Mouse (Mus musculus) telencephalon, adult 2 months (tissue): ENCODE data around the gene Znrf3.

ENCODE experiments used
- DNase-seq: peaks from one replicate; pipeline ENCODE4 v3.0.0-alpha.2; 2011; ENCODE audit warnings: low read depth, low spot score

The Znrf3 gene

GRCm38 (mm10) chr11:5398301-5399053 is 46.2 kb downstream of the Znrf3 start:
- DNase-seq, result no peak

GRCm38 (mm10) chr11:5390969-5391831 is 53.4 kb downstream of the Znrf3 start:
- DNase-seq, result no peak

- DNase-seq, result no peak
Measured at GRCm38 (mm10) chr11:5382652-5383051, 62.0 kb downstream of the Znrf3 start.

- DNase-seq, result no peak
Measured at GRCm38 (mm10) chr11:5381226-5381625, 63.4 kb downstream of the Znrf3 start.

GRCm38 (mm10) chr11:5380275-5380674 is 64.4 kb downstream of the Znrf3 start:
- DNase-seq, result no peak

- no peak for DNase-seq
Measured at GRCm38 (mm10) chr11:5369176-5369575, 75.5 kb downstream of the Znrf3 start.

GRCm38 (mm10) chr11:5368492-5368891 is 76.2 kb downstream of the Znrf3 start:
- no peak for DNase-seq

GRCm38 (mm10) chr11:5355266-5355764 is 89.3 kb downstream of the Znrf3 start:
- DNase-seq, result no peak

GRCm38 (mm10) chr11:5354753-5355152 is 89.9 kb downstream of the Znrf3 start:
- peak; percentile 82 for DNase-seq

- no peak for DNase-seq
Measured at GRCm38 (mm10) chr11:5353032-5353431, 91.6 kb downstream of the Znrf3 start.

- DNase-seq, result no peak
Measured at GRCm38 (mm10) chr11:5349483-5349882, 95.2 kb downstream of the Znrf3 start.

- no peak for DNase-seq
Measured at GRCm38 (mm10) chr11:5346845-5347640, 97.6 kb downstream of the Znrf3 start.

GRCm38 (mm10) chr11:5343748-5344147 is 100.9 kb downstream of the Znrf3 start:
- DNase-seq, result no peak

GRCm38 (mm10) chr11:5339732-5340131 is 104.9 kb downstream of the Znrf3 start:
- no peak for DNase-seq

- DNase-seq, result no peak
Measured at GRCm38 (mm10) chr11:5336852-5337251, 107.8 kb downstream of the Znrf3 start.

GRCm38 (mm10) chr11:5336269-5336668 is 108.4 kb downstream of the Znrf3 start:
- DNase-seq, result no peak

- no peak for DNase-seq
Measured at GRCm38 (mm10) chr11:5330851-5331250, 113.8 kb downstream of the Znrf3 start.

- DNase-seq, result no peak
Measured at GRCm38 (mm10) chr11:5327693-5328092, 117.0 kb downstream of the Znrf3 start.

- DNase-seq, result no peak
Measured at GRCm38 (mm10) chr11:5326252-5326651, 118.4 kb downstream of the Znrf3 start.

GRCm38 (mm10) chr11:5325217-5325616 is 119.4 kb downstream of the Znrf3 start:
- DNase-seq, result no peak

- DNase-seq, result no peak
Measured at GRCm38 (mm10) chr11:5324296-5324695, 120.4 kb downstream of the Znrf3 start.

- DNase-seq, result no peak
Measured at GRCm38 (mm10) chr11:5321687-5322086, 123.0 kb downstream of the Znrf3 start.
